Mouse (Mus musculus): ENCODE measurements around the gene Mapk10.

- TF ChIP-seq CTCF (IDR thresholded peaks at IDR 0.05; ENCODE audit: borderline replicate concordance, control insufficient read depth, extremely low read depth, insufficient read depth, low read length, poor library complexity) (no peak), POLR2A (IDR thresholded peaks at IDR 0.05; ENCODE audit: control insufficient read depth, extremely low read depth, insufficient read depth, low read length, poor library complexity) (no peak)
These were observed 98.7 kb downstream of the Mapk10 start for GRCm38 (mm10) chr5:103112471-103112870.

All from thymus, adult 2 months (tissue).